Mouse (Mus musculus) MEL (cell line): ENCODE measurements at regions not wholly inside any gene's neighbourhood (a gene's known extent, or its start where the extent isn't known, plus 50 kb on each side); places are given as distances from the start of the nearest gene placed in this dataset.

Experiments used
- DNase-seq: peaks from one replicate; pipeline ENCODE4 v3.0.0; 2011; ENCODE audit warnings: low read depth, low spot score
- H3K27ac ChIP-seq: 2 replicates; pipeline ENCODE4 v1.5.1; 2012; ENCODE audit warnings: low read depth, mild to moderate bottlenecking, control low read depth, low read length, moderate library complexity; ENCODE audit not compliant: control insufficient read depth
- H3K27me3 ChIP-seq, 2 experiments: fragments of 150-350 bp in 1 of 2; sonication (generic) in 1 of 2; 2 replicates each; pipeline ENCODE4 v1.6.1; 2012; ENCODE audit warnings: low read length in 2 of 2, mild to moderate bottlenecking in 2 of 2, improper control_type of control experiment in 1 of 2, moderate library complexity in 1 of 2; ENCODE audit not compliant: insufficient read depth in 2 of 2, control insufficient read depth in 1 of 2
- H3K36me3 ChIP-seq, 2 experiments: 2 replicates each; pipeline ENCODE4 v1.6.1; 2012 to 2014; ENCODE audit warnings: low read length in 2 of 2, improper control_type of control experiment in 1 of 2, inconsistent platforms in 1 of 2, mild to moderate bottlenecking in 1 of 2; ENCODE audit not compliant: insufficient read depth in 2 of 2, control insufficient read depth in 1 of 2
- H3K4me1 ChIP-seq, 2 experiments: fragments of 150-350 bp in 1 of 2; sonication (generic) in 1 of 2; 2 replicates each; pipeline ENCODE4 v1.6.1; 2012; ENCODE audit warnings: low read length in 2 of 2, improper control_type of control experiment in 1 of 2, mild to moderate bottlenecking in 1 of 2; ENCODE audit not compliant: insufficient read depth in 2 of 2, control insufficient read depth in 1 of 2
- H3K4me3 ChIP-seq, 2 experiments: fragments of 150-350 bp in 1 of 2; sonication (generic) in 1 of 2; 2 replicates each; pipeline ENCODE4 v1.5.1; 2012; ENCODE audit warnings: low read depth in 2 of 2, low read length in 2 of 2, mild to moderate bottlenecking in 2 of 2, moderate library complexity in 2 of 2, control low read depth in 1 of 2, improper control_type of control experiment in 1 of 2; ENCODE audit not compliant: control insufficient read depth in 1 of 2, insufficient read depth in 1 of 2
- H3K79me2 ChIP-seq: 2 replicates; pipeline ENCODE4 v1.6.1; 2012; ENCODE audit warnings: mild to moderate bottlenecking, low read length, moderate library complexity; ENCODE audit not compliant: control insufficient read depth, poor library complexity, insufficient read depth
- H3K9ac ChIP-seq: 2 replicates; pipeline ENCODE4 v1.6.1; 2012; ENCODE audit warnings: low read depth, mild to moderate bottlenecking, control low read depth, low read length, moderate library complexity; ENCODE audit not compliant: control insufficient read depth, poor library complexity, severe bottlenecking
- H3K9me3 ChIP-seq: fragments of 150-350 bp; sonication (generic); replicated peaks from 2 replicates; pipeline ENCODE4 v1.6.1; 2012; ENCODE audit warnings: mild to moderate bottlenecking, low read length, improper control_type of control experiment, moderate library complexity; ENCODE audit not compliant: insufficient read depth
- CHD2 ChIP-seq: IDR thresholded peaks from 2 replicates; pipeline ENCODE4 v1.6.1; 2011; ENCODE audit warnings: low read length, improper control_type of control experiment
- KAT2A ChIP-seq: conservative IDR thresholded peaks from 2 replicates; pipeline ENCODE4 v1.6.1; 2012; ENCODE audit warnings: low read depth, low read length, improper control_type of control experiment, inconsistent platforms
- MAZ ChIP-seq: IDR thresholded peaks from 2 replicates; pipeline ENCODE4 v1.6.1; 2012; ENCODE audit warnings: low read depth, mild to moderate bottlenecking, inconsistent platforms, low read length, improper control_type of control experiment
- MEF2A ChIP-seq: IDR thresholded peaks from 2 replicates; pipeline ENCODE4 v1.6.1; 2014; ENCODE audit warnings: low read depth, mild to moderate bottlenecking, inconsistent platforms, low read length, improper control_type of control experiment; ENCODE audit not compliant: poor library complexity, insufficient replicate concordance, severe bottlenecking; ENCODE audit errors: extremely low read depth
- MXI1 ChIP-seq: IDR thresholded peaks from 2 replicates; pipeline ENCODE4 v1.6.1; 2011; ENCODE audit warnings: mild to moderate bottlenecking, low read depth, low read length, improper control_type of control experiment
- MYB ChIP-seq: IDR thresholded peaks from 2 replicates; pipeline ENCODE4 v1.6.1; 2011; ENCODE audit warnings: mild to moderate bottlenecking, low read depth, low read length, improper control_type of control experiment
- NRF1 ChIP-seq: IDR thresholded peaks from 2 replicates; pipeline ENCODE4 v1.6.1; 2014; ENCODE audit warnings: low read depth, mild to moderate bottlenecking, inconsistent platforms, low read length, improper control_type of control experiment, moderate library complexity; ENCODE audit not compliant: poor library complexity, insufficient read depth, severe bottlenecking
- POLR2AphosphoS5 ChIP-seq: IDR thresholded peaks from 2 replicates; pipeline ENCODE4 v1.6.1; 2012; ENCODE audit warnings: low read depth, borderline replicate concordance, mild to moderate bottlenecking, inconsistent platforms, low read length, moderate library complexity, mixed read lengths
- RCOR1 ChIP-seq: IDR thresholded peaks from 2 replicates; pipeline ENCODE4 v1.6.1; 2012; ENCODE audit warnings: low read depth, mild to moderate bottlenecking, inconsistent platforms, low read length, improper control_type of control experiment
- SIN3A ChIP-seq: IDR thresholded peaks from 2 replicates; pipeline ENCODE4 v1.6.1; 2012; ENCODE audit warnings: low read length, improper control_type of control experiment, inconsistent platforms
- SMC3 ChIP-seq: IDR thresholded peaks from 2 replicates; pipeline ENCODE4 v1.6.1; 2011; ENCODE audit warnings: low read depth, low read length, improper control_type of control experiment
- TBP ChIP-seq: IDR thresholded peaks from 2 replicates; pipeline ENCODE4 v1.8.0; 2011; ENCODE audit warnings: low read depth, low read length, improper control_type of control experiment
- ZMIZ1 ChIP-seq: IDR thresholded peaks from 2 replicates; pipeline ENCODE4 v1.6.1; 2012; ENCODE audit warnings: low read depth, mild to moderate bottlenecking, inconsistent platforms, low read length, improper control_type of control experiment, moderate library complexity
- ZNF384 ChIP-seq: IDR thresholded peaks from 2 replicates; pipeline ENCODE4 v1.6.1; 2012; ENCODE audit warnings: low read depth, mild to moderate bottlenecking, inconsistent platforms, low read length, improper control_type of control experiment

GRCm38 (mm10) chr1:10872726-10873125 is 541.2 kb upstream of the A830018L16Rik start:
- Histone ChIP-seq H3K36me3 (no peaks in the 10 kb centered on the region), H3K27ac (no peak overlapping the region), H3K9ac (no peak overlapping the region), H3K27me3 (no peaks in the 10 kb centered on the region), H3K4me1 (no peaks in the 10 kb centered on the region), H3K79me2 (no peaks in the 10 kb centered on the region), H3K4me3 (no peak overlapping the region), H3K9me3 (no peaks in the 10 kb centered on the region)
- no peak for DNase-seq
- TF ChIP-seq POLR2AphosphoS5 (no peak), SMC3 (no peak), SIN3A (no peak), TBP (no peak), ZNF384 (no peak), MXI1 (no peak), RCOR1 (no peak), MYB (no peak), KAT2A (no peak), MAZ (no peak)

GRCm38 (mm10) chr1:10877391-10878170 is 536.3 kb upstream of the A830018L16Rik start:
- Histone ChIP-seq H3K4me1 (no peaks in the 10 kb centered on the region), H3K27me3 (no peaks in the 10 kb centered on the region), H3K4me3 (no peak overlapping the region), H3K9me3 (no peaks in the 10 kb centered on the region), H3K79me2 (no peaks in the 10 kb centered on the region), H3K27ac (no peak overlapping the region), H3K9ac (no peak overlapping the region), H3K36me3 (no peaks in the 10 kb centered on the region)
- no peak for DNase-seq
- TF ChIP-seq MEF2A (no peak), NRF1 (no peak), ZMIZ1 (no peak), CHD2 (no peak)
